Mouse (Mus musculus) liver, adult (tissue): ENCODE measurements around the gene Telo2.

Source experiments
- GATA4 ChIP-seq: IDR thresholded peaks from 2 replicates; pipeline ENCODE4 v1.6.1; 2014; ENCODE audit warnings: mild to moderate bottlenecking, low read length; ENCODE audit not compliant: insufficient replicate concordance

The Telo2 gene

GRCm38 (mm10) chr17:25080210-25080609 is 35.6 kb downstream of the Telo2 start:
- no peak for TF ChIP-seq GATA4

GRCm38 (mm10) chr17:25077771-25078372 is 37.9 kb downstream of the Telo2 start:
- TF ChIP-seq GATA4, result peak; percentile 30; the same call in 1 of the 2 replicates

- no peak for TF ChIP-seq GATA4
Observed at GRCm38 (mm10) chr17:25076906-25077305, 38.9 kb downstream of the Telo2 start.

- TF ChIP-seq GATA4, result no peak
Observed at GRCm38 (mm10) chr17:25068690-25069089, 47.1 kb downstream of the Telo2 start.

GRCm38 (mm10) chr17:25067442-25067851 is 48.3 kb downstream of the Telo2 start:
- peak; percentile 86 for TF ChIP-seq GATA4

GRCm38 (mm10) chr17:25066595-25066994 is 49.2 kb downstream of the Telo2 start:
- TF ChIP-seq GATA4, result 0 out of 2 replicates have a peak, but pooled peaks have one; percentile 24

GRCm38 (mm10) chr17:25065189-25065588 is 50.6 kb downstream of the Telo2 start:
- TF ChIP-seq GATA4, result no peak

GRCm38 (mm10) chr17:25064351-25064750 is 51.4 kb downstream of the Telo2 start:
- peak; percentile 76; the same call in 1 of the 2 replicates for TF ChIP-seq GATA4

GRCm38 (mm10) chr17:25063872-25064271 is 51.9 kb downstream of the Telo2 start:
- 0 out of 2 replicates have a peak, but pooled peaks have one; percentile 29 for TF ChIP-seq GATA4

- no peak for TF ChIP-seq GATA4
Observed at GRCm38 (mm10) chr17:25063261-25063660, 52.5 kb downstream of the Telo2 start.

GRCm38 (mm10) chr17:25057041-25057440 is 58.7 kb downstream of the Telo2 start:
- TF ChIP-seq GATA4, result no peak

- no peak for TF ChIP-seq GATA4
Observed at GRCm38 (mm10) chr17:25053274-25053673, 62.5 kb downstream of the Telo2 start.
